Mouse (Mus musculus) hematopoietic stem cell, adult 5-6 weeks (primary cell): ENCODE data around the gene Gm5797. TPM values are rescaled to one million over a fixed set of nuclear protein-coding genes. Genes with fewer than 3 reads are reported as not detected.
"Not testable (repeated sequence)": the region's sequence is repeated elsewhere in the genome, so short reads cannot be mapped to it uniquely, and the experiment has no call there.

Source experiments
- ATAC-seq, 2 experiments: fragments of 125-278 bp in 1 of 2; replicated peaks in 1 of 2; 2 replicates each; pipeline ENCODE4 v1.8.0; 2016 to 2017; ENCODE audit warnings: inconsistent platforms in 2 of 2, mild to moderate bottlenecking in 2 of 2, moderate number of reproducible peaks in 2 of 2, low read depth in 1 of 2, moderate TSS enrichment in 1 of 2; ENCODE audit not compliant: low FRiP score in 2 of 2, poor library complexity in 2 of 2, severe bottlenecking in 2 of 2, insufficient read depth in 1 of 2, low TSS enrichment in 1 of 2
- total RNA-seq: library from RNA; stranded (forward); fragments of 172-1452, 232-1000 nt; gene quantifications from 2 replicates; pipeline ENCODE4 v1.2.3, GENCODE M21; 2017

Gm5797 gene
- total RNA-seq = not detected in 2 replicates

DNA sequence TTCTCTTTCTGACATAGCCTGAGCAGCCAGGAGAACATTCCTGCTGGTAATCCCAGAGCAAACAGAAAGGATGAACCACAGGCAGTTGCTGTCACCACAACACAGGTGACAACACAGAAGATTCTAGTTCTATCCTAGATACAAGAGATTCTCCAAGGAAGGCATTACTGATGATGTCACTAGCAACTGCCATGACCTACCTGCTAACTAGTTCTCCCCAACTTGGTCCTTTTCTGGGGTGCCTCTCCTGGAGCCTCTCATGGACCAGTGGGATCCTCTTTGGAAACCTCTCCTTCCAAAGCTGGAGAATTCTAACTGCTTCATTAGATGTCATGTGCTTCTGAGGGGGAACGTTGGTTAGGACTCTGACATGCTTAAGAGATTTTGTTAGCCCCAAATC, at the start of gene Gm5797:
TSS of gene Gm5797 (minus strand) at position 101 of the 400 bp plus-strand sequence.
- not testable (repeated sequence) for ATAC-seq

DNA sequence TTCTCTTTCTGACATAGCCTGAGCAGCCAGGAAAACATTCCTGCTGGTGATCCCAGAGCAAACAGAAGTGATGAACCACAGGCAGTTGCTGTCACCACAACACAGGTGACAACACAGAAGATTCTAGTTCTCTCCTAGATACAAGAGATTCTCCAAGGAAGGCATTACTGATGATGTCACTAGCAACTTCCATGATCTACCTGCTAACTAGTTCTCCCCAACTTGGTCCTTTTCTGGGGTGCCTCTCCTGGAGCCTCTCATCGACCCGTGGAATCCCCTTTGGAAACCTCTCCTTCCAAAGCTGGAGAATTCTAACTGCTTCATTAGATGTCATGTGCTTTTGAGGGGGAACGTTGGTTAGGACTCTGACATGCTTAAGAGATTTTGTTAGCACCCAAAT, 32.8 kb upstream of the Gm5797 start, which contains the start of gene Gm8374:
TSS of gene Gm8374 (minus strand) at position 101 of the 400 bp plus-strand sequence.
- not testable (repeated sequence) for ATAC-seq

DNA sequence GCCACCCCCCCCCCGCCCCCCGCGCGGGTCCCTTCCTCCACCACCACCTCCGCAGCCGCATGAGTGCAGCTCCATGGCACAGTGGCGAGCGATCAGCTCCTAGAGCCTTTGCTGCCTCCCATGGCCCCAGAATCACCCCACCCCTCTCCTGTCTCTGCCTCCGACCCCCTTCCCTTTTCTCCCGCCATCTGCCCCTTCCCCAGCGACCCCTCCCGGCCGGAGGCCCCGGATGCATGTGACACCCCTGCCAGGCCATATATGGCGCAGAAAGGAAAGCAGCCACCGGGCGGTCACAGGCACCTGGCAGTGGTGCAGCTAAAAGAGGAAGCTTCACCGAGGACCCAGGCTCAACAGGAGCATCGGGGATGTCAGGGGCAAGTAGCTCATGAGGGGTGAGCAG, 17.1 kb downstream of the Gm5797 start:
- ATAC-seq = peak in 1 of 2 experiments; percentile 46; a peak in 2 of 4 replicates

DNA sequence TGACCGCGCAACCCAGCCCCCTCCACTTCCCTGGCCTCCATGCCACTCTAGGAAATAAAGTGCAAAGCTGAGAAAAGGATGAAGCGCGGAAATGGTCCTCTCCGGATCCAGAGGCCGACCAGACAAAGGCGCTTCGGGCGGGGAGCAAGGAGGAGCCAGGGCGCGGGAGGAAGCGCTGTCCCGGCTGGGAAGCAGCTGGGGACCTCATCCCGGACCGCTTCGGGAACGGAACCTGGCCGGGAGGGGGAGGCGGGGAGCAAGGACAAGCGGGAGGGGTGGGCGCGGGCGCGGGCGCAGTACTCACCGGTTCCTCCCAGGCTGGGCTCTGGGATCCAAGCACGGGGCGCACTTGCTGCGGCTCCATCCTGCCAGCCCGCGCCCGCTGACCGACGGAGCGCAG, 17.5 kb downstream of the Gm5797 start, which contains the start of gene Gm3739:
TSS of gene Gm3739 (minus strand) at position 389 of the 400 bp plus-strand sequence.
- ATAC-seq = not testable (repeated sequence)

Other genes with a start within 250 kb of the Gm5797 start
- 2.3 TPM in 1 of 2 replicates, not detected in the other for gene Gm3696, start 231.8 kb downstream of the Gm5797 start, total RNA-seq
- gene Gm6676, start 207.0 kb downstream of the Gm5797 start, total RNA-seq = not detected in 2 replicates
- gene Gm3512, start 157.9 kb downstream of the Gm5797 start, total RNA-seq = 3.8 and 8.6 TPM in 2 replicates
- gene Gm16434, start 137.9 kb downstream of the Gm5797 start, total RNA-seq = not detected in 2 replicates
- not detected in 2 replicates for gene Gm3727, start 67.7 kb downstream of the Gm5797 start, total RNA-seq
- gene Gm3739, start 17.3 kb downstream of the Gm5797 start, total RNA-seq = 1.7 and 5.3 TPM in 2 replicates
- not detected in 2 replicates for gene Gm8374, start 32.7 kb upstream of the Gm5797 start, total RNA-seq
- not detected in 2 replicates for gene Gm3755, start 118.5 kb upstream of the Gm5797 start, total RNA-seq
- 0.99 TPM in 1 of 2 replicates, not detected in the other for gene Gm3752, start 151.4 kb upstream of the Gm5797 start, total RNA-seq
- 0.56 TPM in 1 of 2 replicates, not detected in the other for gene Gm3558, start 236.2 kb upstream of the Gm5797 start, total RNA-seq